Mouse (Mus musculus): ENCODE measurements around the gene Lenep.

The Lenep gene

GRCm38 (mm10) chr3:89391663-89392511 lies 10.7 kb downstream of the Lenep start:
- no peak for DNase-seq (ENCODE audit: low spot score)

GRCm38 (mm10) chr3:89390699-89391662 lies 11.6 kb downstream of the Lenep start:
- no peak for DNase-seq (ENCODE audit: low spot score)

DNA sequence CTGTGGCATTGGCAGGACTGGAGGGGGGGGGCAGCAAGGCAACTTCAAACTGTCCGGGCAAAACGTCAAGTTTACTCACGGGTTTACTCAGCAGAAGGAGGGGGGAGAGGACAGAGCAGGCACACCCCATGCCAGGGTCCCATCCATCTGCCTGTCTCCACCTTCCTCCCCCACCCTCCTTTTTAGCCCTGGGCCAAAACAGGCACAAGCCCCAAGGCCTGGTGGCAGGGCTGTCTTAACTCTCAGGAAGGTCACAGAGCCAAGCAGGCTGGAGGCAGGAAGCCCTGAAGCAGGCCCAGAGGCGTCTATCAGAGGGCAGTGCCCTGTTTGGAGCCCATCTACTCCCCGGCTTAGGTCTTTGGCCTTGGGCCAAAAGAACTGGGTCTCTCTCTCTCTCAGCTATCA lies 12.5 kb downstream of the Lenep start:
- peak; percentile 66 for DNase-seq (ENCODE audit: low spot score)

GRCm38 (mm10) chr3:89388901-89389740 lies 13.5 kb downstream of the Lenep start:
- no peak for DNase-seq (ENCODE audit: low spot score)

GRCm38 (mm10) chr3:89388134-89388881 lies 14.3 kb downstream of the Lenep start:
- DNase-seq (ENCODE audit: low spot score) = no peak

GRCm38 (mm10) chr3:89387632-89388031 lies 15.0 kb downstream of the Lenep start:
- DNase-seq (ENCODE audit: low spot score) = no peak

DNA sequence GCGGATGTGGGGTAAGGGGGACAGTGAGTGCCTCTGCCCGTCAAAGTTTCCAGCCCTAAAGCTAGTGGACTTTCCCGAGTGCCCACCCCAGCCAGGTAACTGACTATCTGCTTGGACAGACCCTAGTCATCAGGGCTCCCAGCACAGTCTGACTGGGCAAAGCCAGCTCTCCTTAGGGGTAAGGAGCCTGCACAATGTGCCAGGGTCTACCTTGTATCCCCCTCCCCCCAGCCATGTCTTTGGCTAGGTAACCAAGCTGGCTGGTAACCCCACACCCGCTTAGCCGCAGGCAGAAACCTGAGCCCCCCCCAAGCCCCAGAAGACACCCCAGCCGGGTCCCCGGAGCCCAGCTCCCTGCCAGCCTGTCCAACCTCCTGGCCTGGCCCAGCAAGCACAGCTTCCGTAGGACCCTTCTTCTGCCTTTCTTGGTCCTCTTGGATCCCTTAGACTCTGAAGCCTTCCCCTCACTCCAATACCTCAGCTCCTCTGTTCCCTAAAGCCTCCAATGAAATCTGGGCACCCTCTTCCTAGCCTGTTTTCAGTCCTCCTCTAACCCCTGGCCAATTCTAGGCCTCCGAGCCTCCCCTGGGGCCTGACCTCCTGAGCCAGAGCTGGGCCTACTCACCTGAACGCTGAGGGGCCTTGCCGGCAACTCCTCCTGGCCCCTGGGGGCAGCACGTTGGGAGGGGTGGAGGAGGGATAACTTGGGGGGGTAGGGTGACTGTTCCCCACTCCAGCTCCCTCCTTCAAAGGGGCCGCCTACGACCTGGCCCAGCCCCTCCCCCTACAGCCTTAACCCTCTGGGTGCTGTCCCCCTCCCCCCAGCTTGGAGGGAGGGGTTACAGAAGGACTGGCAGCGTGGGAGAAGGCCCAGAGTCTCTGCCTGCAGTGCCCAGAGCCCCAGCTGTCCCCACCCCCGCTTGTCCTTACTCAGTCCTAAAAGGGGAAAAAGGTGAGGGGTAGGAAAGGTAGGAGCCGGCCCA lies 15.9 kb downstream of the Lenep start:
- no peak for DNase-seq (ENCODE audit: low spot score)

DNA sequence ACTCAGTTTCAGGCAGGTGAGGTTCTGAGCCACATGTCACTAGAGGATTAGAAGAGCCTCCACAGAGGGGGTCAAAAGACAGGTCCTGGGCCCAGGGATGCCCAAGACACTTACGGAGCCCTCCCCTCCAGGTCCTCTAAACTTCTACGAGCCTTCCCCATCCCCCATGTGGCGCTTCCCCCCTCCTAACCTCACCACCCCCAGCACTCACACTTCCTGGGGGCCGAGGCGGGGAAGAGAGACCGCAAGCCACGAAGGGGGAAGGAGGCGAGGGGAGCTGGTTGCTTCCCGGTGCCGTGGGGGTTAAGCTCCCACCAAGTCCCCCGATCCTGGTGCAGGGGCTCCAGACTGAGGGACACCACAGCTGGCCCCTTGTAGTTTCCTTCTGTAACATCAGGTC lies 17.1 kb downstream of the Lenep start:
- no peak for DNase-seq (ENCODE audit: low spot score)

DNA sequence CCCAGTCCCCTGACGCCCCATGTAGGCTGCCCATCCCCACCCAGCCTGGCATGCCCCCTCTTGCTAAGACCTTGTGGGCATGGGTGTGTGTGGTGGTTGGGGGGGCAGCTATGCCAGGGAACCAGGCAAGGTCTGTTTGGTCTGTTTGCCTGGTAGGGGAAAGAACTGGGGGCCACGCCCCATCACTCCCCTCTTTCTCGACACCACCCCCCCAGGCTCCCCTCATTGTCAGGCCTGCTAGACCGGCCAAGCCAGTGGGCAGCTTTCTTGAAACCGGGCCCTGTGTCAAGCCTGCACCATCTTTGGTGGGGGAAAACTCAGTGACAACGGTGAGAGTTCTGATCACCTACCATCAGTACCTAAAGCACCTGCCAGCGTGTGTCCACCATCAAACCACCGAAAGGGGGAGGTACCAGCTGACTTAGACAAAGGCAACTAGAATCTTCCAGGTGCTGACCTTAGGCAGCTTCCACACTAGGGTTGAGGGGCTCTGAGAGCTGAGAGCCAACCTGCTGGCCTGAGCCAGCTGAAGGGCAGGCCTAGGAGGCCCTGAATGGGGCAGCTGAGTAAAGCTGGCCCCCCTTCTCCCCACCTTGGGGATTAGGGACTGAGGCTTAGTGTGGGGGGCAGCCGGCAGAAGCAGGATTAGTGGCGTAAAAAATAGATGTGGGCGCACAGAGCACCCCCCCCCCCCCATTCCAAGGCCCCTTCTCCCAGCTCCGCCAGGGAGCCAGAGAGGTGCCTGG lies 18.1 kb downstream of the Lenep start:
- DNase-seq (ENCODE audit: low spot score) = no peak

GRCm38 (mm10) chr3:89383651-89384255 lies 18.8 kb downstream of the Lenep start:
- DNase-seq (ENCODE audit: low spot score) = no peak

- DNase-seq (ENCODE audit: low spot score) = no peak
These were observed 19.6 kb downstream of the Lenep start for GRCm38 (mm10) chr3:89382950-89383349.

GRCm38 (mm10) chr3:89382033-89382882 lies 20.3 kb downstream of the Lenep start:
- DNase-seq (ENCODE audit: low spot score) = no peak

DNA sequence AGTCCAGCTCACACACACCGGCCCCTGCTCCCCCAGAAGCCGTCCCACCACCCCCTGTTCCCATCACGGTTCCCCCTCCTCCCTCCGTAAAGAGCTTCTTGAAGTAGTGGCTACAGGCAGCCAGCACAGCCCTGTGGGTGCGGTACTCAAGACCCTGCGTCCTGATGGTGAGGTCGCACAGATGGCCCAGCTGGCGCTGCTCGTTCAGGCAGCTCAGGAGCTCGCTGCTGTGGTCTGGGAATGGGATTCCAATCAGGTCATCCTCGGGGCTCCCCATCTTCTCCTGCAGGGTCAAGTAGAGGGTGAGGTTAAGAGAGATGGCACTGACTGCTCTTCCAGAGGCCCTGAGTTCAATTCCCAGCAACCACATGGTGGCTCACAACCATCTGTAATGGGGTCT lies 21.4 kb downstream of the Lenep start:
- DNase-seq (ENCODE audit: low spot score) = no peak

- DNase-seq (ENCODE audit: low spot score) = no peak
These were observed 21.9 kb downstream of the Lenep start for GRCm38 (mm10) chr3:89380711-89381110.

GRCm38 (mm10) chr3:89380291-89380690 lies 22.3 kb downstream of the Lenep start:
- no peak for DNase-seq (ENCODE audit: low spot score)

GRCm38 (mm10) chr3:89379388-89380131 lies 23.0 kb downstream of the Lenep start:
- DNase-seq (ENCODE audit: low spot score) = no peak

Measured in ovary, adult 18-20 months (tissue).